Mouse (Mus musculus): Measurements from ENCODE around the gene Hist1h2af. TPM values are rescaled to one million over a fixed set of nuclear protein-coding genes. Genes with fewer than 3 reads are reported as not detected.
A peak's percentile ranks its signal among the peaks of the same experiment; 100 is the strongest.

Hist1h2af gene
- 1.4 to 11.6 TPM in 2 of 3 replicates, not detected in the other for total RNA-seq (2017)

DNA sequence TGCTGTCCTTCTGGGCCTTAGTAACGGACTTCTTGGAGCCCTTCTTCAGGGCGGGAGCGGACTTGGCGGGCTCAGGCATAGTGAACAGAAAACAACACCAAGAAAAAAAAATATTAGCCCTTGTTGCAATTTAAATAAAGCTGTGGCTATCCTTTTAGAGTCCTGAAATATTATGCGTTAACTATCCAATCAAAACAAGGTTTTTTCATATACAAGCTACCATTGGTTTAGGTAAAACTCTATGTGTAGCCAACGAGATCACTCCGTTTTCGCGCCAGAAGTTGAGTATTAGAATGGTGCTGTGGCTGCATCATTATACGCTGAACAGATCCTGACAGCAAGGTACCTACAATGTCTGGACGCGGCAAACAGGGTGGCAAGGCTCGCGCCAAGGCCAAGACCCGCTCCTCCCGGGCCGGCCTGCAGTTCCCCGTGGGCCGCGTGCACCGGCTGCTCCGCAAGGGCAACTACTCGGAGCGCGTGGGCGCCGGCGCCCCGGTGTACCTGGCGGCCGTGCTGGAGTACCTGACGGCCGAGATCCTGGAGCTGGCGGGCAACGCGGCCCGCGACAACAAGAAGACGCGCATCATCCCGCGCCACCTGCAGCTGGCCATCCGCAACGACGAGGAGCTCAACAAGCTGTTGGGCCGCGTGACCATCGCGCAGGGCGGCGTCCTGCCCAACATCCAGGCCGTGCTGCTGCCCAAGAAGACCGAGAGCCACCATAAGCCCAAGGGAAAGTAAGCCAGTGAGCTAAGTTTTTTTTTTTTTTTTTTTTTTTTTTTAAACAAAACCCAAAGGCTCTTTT lies at the start of gene Hist1h2af:
Gene Hist1h2af (plus strand): TSS at position 347 of the 808 bp plus-strand sequence.
- peak; percentile 49 for ATAC-seq (replicated peaks; ENCODE audit: insufficient number of reproducible peaks, low FRiP score, low TSS enrichment, poor library complexity, severe bottlenecking)

- ATAC-seq (replicated peaks; ENCODE audit: insufficient number of reproducible peaks, low FRiP score, low TSS enrichment, poor library complexity, severe bottlenecking) = no peak
Observed at GRCm38 (mm10) chr13:23485271-23485670, 48.4 kb upstream of the Hist1h2af start.

GRCm38 (mm10) chr13:23488400-23489322 lies 45.0 kb upstream of the Hist1h2af start, which contains the start of gene Btn2a2:
Gene Btn2a2 (minus strand): TSS chr13:23488857.
- peak; percentile 73; the same call in 1 of the 2 replicates for ATAC-seq (replicated peaks; ENCODE audit: insufficient number of reproducible peaks, low FRiP score, low TSS enrichment, poor library complexity, severe bottlenecking)

GRCm38 (mm10) chr13:23490863-23491262 lies 42.8 kb upstream of the Hist1h2af start:
- ATAC-seq (replicated peaks; ENCODE audit: insufficient number of reproducible peaks, low FRiP score, low TSS enrichment, poor library complexity, severe bottlenecking) = no peak

- no peak for ATAC-seq (replicated peaks; ENCODE audit: insufficient number of reproducible peaks, low FRiP score, low TSS enrichment, poor library complexity, severe bottlenecking)
Observed at GRCm38 (mm10) chr13:23491263-23491662, 42.4 kb upstream of the Hist1h2af start.

- ATAC-seq (replicated peaks; ENCODE audit: insufficient number of reproducible peaks, low FRiP score, low TSS enrichment, poor library complexity, severe bottlenecking) = no peak
Observed at GRCm38 (mm10) chr13:23491990-23492389, 41.7 kb upstream of the Hist1h2af start.

- no peak for ATAC-seq (replicated peaks; ENCODE audit: insufficient number of reproducible peaks, low FRiP score, low TSS enrichment, poor library complexity, severe bottlenecking)
Observed at GRCm38 (mm10) chr13:23495526-23495925, 38.2 kb upstream of the Hist1h2af start.

- ATAC-seq (replicated peaks; ENCODE audit: insufficient number of reproducible peaks, low FRiP score, low TSS enrichment, poor library complexity, severe bottlenecking) = no peak
Observed at GRCm38 (mm10) chr13:23497656-23498321, 35.9 kb upstream of the Hist1h2af start.

- no peak for ATAC-seq (replicated peaks; ENCODE audit: insufficient number of reproducible peaks, low FRiP score, low TSS enrichment, poor library complexity, severe bottlenecking)
Observed at GRCm38 (mm10) chr13:23498653-23499052, 35.1 kb upstream of the Hist1h2af start.

DNA sequence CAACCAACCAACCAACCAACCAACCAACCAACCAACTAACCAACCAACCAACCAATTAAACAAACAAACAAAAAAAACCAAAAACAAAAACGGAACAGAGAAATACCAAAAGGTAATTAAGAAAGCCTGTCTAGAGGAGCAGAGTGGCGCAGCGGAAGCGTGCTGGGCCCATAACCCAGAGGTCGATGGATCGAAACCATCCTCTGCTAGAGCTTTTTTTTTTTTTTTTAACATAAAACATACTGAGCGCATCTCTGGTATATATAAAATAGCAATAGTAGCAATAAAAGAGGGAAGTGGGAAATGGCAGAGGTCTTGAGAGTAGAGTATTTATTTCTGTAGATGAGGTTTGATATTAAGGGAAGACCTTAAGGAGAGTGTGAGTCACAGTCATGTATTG lies 33.8 kb upstream of the Hist1h2af start:
- no peak for ATAC-seq (replicated peaks; ENCODE audit: insufficient number of reproducible peaks, low FRiP score, low TSS enrichment, poor library complexity, severe bottlenecking)

DNA sequence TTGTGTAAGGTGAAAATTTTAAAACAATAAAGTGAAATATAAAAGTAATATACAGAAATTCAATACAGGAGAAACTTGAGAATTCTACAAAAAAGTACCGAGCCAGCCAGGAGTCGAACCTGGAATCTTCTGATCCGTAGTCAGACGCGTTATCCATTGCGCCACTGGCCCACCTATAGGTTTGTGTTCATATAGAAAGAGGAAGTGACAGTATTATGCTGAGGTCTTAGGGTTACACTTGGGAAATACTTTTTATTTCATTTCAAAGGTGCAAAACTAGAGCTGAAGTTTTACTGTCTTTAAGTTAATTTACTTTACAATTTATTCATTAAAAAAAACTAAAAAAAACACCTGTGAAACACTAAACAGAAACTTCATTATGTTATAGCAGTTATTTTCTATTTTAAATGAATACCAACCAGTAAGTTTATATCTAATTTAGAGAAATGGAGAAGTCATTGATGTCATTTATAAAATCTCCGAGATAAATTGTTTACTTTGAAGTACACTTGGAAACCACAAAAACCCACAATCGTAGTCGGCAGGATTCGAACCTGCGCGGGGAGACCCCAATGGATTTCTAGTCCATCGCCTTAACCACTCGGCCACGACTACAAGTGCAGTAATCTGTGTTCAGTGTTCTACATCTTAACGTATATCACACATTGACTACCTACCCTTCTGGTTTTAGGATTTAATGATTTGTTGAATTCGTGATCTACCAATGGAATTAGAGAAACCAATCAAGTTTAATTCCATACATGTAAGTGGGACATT lies 33.1 kb upstream of the Hist1h2af start:
- no peak for ATAC-seq (replicated peaks; ENCODE audit: insufficient number of reproducible peaks, low FRiP score, low TSS enrichment, poor library complexity, severe bottlenecking)

DNA sequence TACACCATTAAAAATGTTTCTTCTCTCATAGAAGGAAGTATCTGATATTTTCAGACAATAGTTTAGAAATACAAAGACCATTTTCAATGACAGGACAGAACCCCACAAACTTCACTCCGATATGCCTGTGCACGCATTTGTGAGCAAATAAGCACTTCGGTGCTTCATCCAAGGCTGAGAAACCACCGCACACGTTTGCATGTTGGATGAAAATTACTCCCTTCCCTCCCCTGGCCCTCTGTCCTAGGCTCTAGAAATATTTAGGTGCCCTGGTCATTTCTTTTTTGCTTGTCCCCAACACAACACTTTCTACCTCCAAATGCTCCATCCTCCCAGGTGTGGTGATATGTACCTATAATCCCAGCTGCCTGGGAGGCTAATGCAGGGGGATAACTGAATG lies 32.2 kb upstream of the Hist1h2af start:
- ATAC-seq (replicated peaks; ENCODE audit: insufficient number of reproducible peaks, low FRiP score, low TSS enrichment, poor library complexity, severe bottlenecking) = no peak

GRCm38 (mm10) chr13:23502031-23502567 lies 31.6 kb upstream of the Hist1h2af start:
- no peak for ATAC-seq (replicated peaks; ENCODE audit: insufficient number of reproducible peaks, low FRiP score, low TSS enrichment, poor library complexity, severe bottlenecking)

- ATAC-seq (replicated peaks; ENCODE audit: insufficient number of reproducible peaks, low FRiP score, low TSS enrichment, poor library complexity, severe bottlenecking) = no peak
Observed at GRCm38 (mm10) chr13:23502916-23503315, 30.8 kb upstream of the Hist1h2af start.

DNA sequence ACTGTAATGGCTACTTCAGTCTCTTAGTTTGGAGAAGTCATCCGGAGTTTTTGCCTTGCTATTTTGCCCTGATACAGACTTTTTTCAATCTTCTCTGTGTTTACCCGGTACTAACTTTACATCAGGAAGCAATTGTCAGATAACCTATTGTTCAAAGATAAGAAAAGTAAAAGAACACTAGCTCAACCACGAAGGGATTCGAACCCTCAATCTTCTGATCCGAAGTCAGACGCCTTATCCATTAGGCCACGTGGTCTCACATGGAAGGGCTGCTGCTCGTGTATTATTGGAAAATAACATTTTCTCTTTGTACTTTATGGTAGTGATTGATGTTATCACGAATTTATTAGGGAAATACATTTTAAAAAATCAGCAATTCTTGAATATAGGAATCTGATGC lies 29.9 kb upstream of the Hist1h2af start:
- no peak for ATAC-seq (replicated peaks; ENCODE audit: insufficient number of reproducible peaks, low FRiP score, low TSS enrichment, poor library complexity, severe bottlenecking)

DNA sequence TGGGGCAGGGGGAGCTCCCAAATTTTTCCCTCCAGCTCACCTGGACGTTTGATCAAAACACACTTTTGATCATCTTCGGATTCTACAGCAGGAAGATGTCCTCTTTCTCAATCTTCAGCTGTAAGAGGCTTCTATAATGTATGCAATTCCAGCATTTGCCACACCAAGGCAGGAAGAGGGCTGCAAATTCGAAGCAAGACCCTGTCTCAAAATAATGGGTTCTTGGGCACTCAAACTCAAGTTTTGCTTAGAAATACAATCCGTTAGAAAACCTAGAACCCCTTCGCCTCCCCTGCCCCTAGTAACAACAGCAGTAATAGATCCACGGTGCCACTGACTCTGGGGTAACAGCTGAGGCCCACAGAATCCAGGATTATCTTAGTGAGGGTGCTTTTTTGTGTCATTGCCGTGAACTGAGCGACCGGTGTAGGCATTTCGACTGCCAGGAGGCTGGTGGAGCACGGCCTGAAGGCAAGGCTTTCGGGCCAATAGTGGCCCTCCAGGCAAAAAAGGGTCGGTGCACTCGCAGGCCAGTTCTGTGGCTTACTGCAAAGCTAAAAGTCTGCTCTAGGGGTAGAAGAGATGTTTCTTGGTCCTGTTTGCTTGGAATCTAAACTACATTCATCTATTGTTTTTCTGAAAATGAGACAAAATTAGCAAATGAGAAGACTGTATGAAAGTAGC lies 27.9 kb upstream of the Hist1h2af start:
- ATAC-seq (replicated peaks; ENCODE audit: insufficient number of reproducible peaks, low FRiP score, low TSS enrichment, poor library complexity, severe bottlenecking) = no peak

GRCm38 (mm10) chr13:23506351-23506750 lies 27.4 kb upstream of the Hist1h2af start:
- no peak for ATAC-seq (replicated peaks; ENCODE audit: insufficient number of reproducible peaks, low FRiP score, low TSS enrichment, poor library complexity, severe bottlenecking)
